Mouse (Mus musculus) gastrocnemius, postnatal 14 days (tissue): ENCODE data around the gene Pcdh9. TPM values are rescaled to one million over a fixed set of nuclear protein-coding genes. Genes with fewer than 3 reads are reported as not detected.
"Not testable (repeated sequence)": the region's sequence is repeated elsewhere in the genome, so short reads cannot be mapped to it uniquely, and the experiment has no call there.

ENCODE experiments used
- DNase-seq: peaks from one replicate; pipeline ENCODE4 v3.0.0; 2021; ENCODE audit warnings: mixed read lengths
- intact Hi-C: fragments of 180-260 bp; cut with DNase I; formaldehyde crosslinking; loops from one replicate; pipeline ENCODE4 v1.15.1; 2025; ENCODE audit warnings: low total_unique reads
- total RNA-seq, 2 experiments: library from RNA; stranded (reverse); gene quantifications; 2 replicates each; pipeline ENCODE4 v1.2.3; 2021

The Pcdh9 gene
- total RNA-seq, 2 experiments from 2014 or later: 0.84 to 2.1 TPM

DNA sequence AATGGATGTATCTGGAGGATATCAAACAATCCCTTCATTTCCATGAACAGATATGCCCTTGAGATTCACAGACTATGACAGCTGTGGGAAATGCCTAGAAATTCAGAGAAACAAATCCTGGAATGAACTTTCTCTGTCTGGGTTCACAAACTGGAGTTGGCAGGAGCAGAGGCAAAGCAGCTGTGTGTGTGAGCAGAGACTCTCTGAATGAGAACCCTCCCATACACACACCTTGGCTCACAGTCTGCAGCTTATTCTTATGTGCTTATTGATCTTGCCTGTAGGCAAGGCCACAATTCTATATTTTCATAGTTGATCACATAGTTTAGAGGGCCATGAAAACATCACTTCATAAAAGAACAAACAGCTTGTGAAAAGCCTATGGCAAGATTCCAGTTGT is 614.8 kb downstream of the Pcdh9 start:
- peak; percentile 4 for DNase-seq
- intact Hi-C loops: no loop called here

DNA sequence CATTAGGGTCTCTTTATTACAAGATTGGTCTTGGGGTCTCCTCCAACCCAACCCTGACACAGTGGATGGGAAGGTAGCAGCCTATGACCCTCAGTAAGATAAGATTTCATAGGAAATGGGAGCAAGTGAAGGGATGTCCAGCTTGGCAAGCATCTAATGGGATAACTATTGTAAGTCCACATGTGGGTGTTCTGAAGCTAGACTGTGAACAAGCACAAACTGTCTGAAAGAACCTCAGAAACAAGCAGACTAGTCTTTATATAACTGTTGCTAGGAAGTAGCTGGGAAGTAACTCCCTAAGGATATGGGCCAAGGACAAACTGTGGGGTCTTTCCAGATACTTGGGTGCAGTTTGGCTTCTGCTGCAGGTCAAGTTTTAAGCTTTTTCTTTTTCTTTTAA is 615.7 kb downstream of the Pcdh9 start:
- intact Hi-C loops: no loop called here
- no peak for DNase-seq

DNA sequence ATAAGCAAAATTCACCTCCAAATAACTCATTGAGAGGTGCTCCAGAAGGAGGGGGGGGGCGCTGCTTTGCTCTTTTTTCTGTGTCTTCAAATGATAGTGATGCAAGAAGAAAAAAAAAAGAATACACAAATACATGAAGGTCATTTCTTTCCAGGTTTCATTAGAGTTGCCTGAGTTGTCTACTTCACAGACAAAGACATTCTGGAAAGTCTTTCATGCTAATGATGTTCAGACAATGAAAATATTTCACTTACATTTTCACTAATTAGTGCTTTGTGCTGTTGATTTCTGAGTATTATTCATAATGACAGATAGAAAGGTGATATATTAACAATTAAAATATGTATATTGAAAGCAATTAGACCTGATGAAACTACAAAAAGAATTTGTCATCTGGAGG is 637.1 kb downstream of the Pcdh9 start:
- no peak for DNase-seq
- intact Hi-C loops: no loop called here

DNA sequence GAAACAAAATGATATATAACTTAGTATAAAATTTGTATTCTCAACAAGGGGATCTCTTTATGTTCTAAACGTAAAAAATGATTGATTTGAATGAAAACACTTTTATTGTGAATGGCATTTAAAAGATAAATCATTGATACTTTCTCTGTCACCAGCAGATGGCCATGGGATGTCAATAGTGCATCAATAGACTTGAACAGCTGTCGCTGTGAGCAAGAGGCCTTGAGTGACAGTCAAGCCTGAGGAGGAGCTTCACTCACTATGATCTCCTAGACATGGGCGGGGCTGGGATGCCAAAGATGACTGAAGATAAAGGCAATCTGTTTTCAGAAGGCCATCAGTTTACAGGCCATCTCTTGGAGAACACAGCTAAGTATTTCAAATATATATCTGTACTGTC is 650.2 kb downstream of the Pcdh9 start:
- DNase-seq: no peak
- intact Hi-C loops: no loop called here

DNA sequence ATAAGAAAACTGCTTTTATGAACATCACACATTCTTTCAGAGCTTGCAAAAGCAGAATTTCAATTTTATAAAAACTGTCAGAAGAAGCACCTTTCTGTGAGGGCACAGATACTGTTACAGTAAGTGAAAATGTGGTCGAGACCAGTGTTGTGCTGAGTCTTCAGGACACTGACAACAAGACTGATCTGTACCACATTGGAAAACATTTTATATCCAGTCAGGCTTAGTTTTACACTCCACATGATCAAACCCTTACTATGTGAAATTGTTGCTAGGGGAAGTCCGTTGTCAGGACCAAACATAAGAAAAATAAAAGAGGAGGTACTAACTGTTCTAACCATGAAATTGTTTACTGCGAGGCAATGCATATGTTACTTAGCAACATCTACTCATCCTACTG is 656.1 kb downstream of the Pcdh9 start:
- intact Hi-C loops: no loop called here
- DNase-seq: no peak

DNA sequence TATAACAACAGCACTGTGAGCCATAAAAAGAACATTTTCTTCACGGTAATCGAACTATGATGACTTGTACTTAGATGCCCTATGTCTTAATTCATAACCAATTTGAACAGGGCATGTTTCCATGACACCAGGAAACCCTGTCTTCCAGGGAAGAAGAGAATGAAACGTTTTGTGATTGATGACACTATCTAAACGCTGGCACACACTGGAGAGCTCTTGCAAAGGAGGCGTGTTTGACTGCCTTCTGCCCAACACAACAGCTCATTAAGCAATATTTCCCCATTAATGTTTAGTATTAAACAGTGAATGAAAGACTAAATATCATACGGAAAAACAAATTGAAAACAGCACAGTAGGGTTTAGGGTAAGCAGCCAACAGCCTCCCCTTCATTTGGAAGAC is 656.9 kb downstream of the Pcdh9 start:
- intact Hi-C loops: no loop called here
- no peak for DNase-seq

DNA sequence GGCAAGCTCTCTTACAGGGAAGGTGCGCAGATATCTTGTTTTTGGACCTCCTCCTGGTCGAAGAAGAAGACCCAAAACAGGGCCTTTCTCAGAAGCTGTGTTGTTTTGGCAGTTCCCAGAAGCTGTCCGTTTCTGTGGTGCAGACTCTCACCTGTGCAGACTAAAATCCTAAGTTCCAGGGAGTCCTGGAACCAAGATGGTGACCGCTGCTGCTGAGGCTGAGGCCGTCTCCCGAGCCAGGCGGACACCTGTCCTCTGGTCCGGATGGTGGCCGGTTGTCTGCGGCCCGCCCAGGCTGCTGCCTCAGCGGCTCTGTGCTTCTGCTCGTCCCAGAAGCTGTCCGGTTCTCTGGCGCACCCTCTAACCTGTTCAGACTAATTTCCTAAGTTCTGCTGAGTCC is 675.6 kb downstream of the Pcdh9 start:
- peak; percentile 53 for DNase-seq
- intact Hi-C loops: not testable (repeated sequence)

DNA sequence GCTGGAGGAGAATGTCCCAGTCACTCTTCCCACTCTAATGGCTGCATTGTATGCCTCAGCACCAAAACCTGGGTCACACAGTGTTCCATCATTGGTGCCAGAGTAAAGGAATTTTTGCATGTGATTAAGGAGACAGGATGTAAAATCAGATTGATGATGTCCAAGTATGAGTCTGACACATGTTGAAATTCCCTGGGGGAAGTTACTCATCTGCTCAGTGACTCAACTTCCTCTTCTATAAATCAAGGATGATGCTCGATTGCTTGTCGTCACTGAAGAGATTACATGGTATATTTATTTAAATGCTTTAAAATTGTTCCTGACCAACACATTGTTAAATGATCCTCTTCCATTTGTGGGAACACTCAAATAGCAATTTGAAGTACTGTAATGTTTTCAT is 690.7 kb downstream of the Pcdh9 start:
- intact Hi-C loops: no loop called here
- no peak for DNase-seq

DNA sequence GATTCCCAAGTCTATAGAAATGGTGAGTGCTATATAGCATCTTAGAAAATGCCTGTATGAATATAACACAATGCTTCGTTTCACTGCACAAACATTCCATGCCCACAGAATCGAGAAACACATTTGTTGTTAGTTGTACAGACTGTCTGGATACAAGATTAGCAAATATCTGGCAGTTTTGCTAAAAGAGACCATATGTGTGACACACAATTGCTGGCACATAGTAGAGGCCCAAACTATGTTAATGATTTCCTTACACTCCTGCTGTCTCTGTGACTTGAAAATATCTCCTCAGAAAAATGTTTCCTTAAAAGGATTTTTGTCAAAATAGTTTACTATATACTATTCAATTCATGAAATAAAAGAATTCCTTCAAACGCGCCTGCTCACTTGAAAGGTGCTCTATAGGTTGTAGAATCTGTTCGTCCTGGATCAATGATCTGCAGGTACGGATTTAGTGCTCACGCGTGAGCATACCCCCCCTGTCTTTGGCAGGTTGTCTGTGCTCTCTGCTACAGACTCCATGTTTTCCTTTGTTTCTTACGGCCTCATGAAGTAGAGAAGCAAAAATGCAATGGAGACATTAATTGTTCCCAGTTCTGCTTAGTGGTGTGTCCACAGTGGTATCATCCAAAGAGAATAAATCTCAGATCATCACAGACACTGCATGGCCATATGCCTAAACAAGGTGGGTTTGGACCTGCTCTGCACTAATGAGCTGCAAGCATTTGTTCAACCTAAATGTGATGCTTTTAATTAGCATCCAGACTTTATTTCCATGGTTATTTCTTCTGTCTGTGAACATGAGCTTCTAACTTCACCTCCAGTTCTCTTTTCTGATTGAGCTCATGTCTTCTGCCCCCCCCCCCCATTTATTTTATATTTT is 707.6 kb downstream of the Pcdh9 start:
- intact Hi-C loops: no loop called here
- DNase-seq: no peak

DNA sequence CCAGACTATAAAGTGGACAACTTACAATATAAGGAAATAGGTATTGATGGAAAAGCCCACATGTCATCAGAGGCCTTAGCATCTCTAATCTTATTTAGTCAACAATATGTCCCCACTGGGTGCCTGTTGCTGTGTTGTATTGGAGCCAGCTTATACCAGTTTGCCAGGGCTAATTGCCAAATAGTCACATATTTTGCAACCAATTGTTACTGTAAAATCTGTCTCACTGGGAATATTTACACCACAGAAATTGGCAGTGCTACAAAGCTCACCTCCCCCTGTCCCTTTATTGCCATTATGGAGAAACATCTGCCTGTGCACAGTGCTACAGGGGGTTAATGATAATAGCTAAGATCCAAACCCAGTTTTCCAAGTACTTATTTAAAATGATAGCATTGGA is 721.3 kb downstream of the Pcdh9 start:
- intact Hi-C loops: no loop called here
- no peak for DNase-seq

DNA sequence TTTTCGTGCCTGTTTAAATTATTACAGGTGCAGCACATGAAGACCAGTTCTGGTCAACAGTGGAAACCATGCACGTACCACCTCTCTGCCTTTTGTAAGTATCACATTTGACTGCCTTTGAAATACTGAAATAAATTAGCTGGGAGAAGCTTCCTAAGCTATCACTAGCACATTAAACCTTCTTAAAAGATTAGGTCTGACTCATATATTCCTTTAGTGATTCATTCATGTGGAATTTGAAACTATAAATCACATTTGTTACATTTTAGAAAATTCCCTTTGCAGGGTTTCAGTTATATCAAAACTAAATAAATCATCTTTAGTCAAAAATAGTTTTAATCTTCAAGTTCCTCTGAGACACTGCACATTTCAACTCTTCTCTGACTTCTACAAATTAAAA is 722.1 kb downstream of the Pcdh9 start:
- intact Hi-C loops: no loop called here
- no peak for DNase-seq

DNA sequence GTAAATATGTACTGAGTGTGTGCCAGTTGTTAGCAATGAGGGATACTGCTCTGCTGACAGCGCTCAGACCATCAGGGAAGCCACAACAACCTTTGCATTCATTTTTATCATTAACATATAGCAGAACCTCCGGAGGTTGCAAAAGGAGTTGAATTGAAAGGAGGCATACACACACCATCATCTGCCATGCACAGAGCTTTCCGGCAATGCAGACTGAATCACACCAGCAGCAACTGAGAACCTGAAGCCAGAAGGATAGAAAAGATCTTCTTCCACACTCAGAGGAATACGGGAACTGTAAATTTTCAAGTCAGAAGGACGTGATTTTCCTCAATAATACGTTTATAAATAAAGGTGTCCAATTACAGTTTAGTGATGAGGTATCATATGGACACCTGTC is 747.1 kb downstream of the Pcdh9 start:
- DNase-seq: no peak
- intact Hi-C loops: no loop called here

DNA sequence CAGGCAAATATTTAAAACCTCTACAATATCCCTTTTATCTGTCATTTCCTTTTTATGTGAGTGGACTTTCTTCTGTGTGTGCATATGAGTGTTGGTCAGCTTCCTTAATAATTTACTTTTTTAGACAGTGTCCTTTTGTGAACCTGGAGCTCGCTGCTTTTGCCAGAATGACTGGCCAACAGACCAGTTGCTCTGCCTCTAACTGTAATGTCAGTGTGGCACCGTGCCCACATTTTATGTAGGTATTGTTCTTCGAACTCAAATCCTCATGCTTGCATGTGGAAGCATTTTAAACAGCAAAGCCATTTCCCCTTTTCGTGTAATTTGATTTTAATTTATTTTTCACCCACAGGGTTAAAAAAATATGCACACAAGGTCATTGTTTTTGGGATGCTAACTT is 748.4 kb downstream of the Pcdh9 start:
- intact Hi-C loops: no loop called here
- DNase-seq: no peak

DNA sequence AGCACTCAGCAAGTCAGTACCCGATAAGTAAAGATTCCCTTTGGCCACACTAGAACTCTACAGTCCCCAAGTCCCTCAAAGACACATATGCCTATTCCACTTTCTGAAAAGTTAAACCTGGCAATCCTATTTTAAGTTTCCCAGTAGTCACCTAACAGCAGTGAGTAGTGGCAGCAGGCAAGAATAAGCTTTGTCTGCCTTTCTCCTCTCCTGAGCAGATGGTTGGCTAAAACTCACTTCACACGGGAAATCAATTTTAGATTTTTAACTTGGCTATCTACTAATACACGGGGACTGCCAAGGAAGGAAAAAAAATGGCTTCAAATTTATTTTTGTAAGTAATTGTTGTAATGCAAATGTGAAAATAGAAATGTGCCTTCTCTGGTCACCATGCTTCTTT is 763.5 kb downstream of the Pcdh9 start:
- DNase-seq: no peak
- intact Hi-C loops: no loop called here

DNA sequence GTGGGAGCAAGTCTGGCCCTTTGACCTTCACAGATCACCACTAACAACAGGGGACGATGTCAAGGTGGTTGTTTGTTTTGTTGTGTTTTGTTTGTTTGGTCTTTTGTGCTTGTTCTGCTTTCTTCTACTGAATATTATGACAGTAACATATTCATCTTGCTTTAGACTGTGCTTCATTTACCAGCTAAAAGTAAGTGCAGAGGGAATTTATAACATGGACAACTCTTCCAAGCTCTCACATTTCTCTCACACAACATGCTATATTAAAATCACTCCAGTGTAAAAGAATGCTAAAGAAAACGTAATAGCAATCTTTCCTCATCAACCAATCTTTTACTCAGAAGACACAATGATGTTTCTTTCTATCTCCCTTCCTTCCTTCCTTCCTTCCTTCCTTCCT is 787.7 kb downstream of the Pcdh9 start:
- intact Hi-C loops: no loop called here
- no peak for DNase-seq

DNA sequence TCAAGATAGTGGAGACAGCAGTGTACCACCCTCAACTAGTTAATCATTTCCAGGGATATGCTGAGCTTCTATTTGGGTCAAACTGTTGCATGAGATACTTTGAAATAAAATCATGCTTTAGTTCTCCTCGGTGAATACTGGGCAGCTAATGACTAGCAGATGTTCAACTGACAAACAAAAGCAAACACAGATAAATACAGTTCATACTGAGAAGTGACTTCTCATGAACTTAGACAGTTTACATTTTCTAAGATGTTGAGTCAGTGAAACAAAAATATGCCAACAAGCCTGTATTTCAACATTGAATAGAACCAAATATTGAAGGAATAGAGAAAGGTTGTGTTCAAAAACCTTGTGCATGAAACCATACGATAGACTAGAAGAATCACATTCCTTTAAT is 795.4 kb downstream of the Pcdh9 start:
- intact Hi-C loops: no loop called here
- no peak for DNase-seq

DNA sequence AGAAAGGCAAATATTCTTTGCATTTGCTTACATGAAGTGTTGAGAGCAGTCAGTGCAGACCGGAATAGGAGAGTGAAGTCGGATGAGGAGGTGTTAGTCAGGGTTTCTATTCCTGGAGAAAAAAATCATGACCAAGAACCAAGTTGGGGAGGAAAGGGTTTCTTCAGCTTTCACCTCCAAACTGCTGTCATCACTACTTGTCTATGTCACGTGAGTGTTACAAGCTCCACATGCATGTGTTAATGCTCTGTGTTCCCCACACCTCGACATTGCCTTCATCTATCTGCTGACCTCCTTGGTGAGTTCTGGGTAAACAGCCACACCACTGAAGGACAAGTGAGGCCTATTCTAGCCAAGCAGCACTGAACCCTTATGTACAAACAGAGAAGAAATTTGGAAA is 797.7 kb downstream of the Pcdh9 start:
- no peak for DNase-seq
- intact Hi-C loops: no loop called here

DNA sequence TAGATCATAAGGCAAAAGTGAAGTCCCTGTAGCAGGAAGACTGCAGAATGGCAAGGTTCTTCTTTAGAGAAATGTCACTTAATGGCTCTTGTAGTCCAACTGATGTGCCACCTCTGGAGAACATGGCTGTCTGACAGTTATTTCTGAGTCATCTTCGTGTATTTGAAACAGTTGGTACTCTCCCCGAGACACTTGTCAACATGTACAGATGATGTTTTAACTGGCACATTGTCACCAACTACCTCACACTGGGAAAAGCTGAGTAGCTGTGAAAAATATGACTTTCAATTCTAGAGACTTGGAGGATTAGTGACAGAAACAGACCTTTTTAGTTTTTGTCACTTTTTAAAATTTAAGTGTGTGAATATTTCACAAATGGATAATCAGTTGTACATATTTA is 804.8 kb downstream of the Pcdh9 start:
- no peak for DNase-seq
- intact Hi-C loops: no loop called here

DNA sequence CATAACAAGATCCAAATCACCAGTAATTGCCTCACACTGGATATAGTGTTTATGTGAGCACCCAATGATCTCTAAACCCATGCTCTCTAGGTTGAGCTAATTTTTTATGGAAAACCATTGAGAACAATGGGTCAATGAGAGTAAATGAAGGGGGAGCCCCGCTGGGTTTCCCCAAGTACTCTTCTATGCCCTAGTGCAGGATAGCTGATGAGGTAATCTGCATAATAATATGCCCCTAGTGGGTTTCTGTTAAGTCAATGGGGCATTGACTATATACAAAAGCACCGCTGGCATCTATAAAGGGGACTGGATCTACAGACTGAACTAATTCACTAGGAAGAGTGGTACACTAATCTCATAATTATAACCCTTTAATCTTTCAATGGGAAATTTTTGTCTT is 807.3 kb downstream of the Pcdh9 start:
- intact Hi-C loops: no loop called here

DNA sequence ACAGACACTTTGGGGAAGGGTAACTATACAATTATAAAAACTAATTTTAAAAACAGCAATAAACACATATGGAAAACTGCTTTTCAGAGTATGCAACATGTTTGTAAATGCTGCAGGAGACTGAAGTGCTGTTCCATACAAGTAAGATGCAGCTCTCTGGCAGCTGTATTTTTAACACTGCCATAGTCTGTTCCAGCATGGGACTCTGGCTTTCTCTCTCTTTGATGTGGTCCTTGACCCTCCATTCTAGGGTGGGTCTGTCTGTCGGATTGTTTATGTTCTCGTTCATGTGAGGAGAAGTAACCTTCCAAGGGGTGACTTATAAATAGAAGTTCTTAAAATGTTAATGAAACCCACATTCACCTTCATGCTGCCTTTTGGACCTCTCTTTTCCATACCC is 809.6 kb downstream of the Pcdh9 start:
- intact Hi-C loops: no loop called here
- no peak for DNase-seq

More for the DNA sequence above, 807.3 kb downstream of the Pcdh9 start:
- DNase-seq: no peak

DNA sequence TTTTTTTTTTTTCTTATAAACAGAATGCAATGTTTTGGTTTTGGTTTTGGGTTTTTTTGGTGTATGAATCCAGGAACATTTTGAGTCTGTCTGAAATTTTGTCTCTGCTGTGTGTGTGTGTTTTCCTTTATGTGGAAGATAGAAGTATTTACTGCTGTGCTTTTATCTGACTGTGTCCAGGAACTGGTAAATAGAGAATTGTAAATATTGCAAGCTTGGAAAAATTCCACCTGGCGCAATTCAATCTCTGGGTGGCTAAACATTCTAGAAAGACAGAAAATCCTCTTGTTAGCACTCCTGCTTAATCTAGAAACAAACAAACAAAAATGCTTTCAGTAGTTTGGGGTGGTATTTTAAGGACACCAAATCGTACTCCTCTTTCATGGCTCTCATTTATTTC is 814.7 kb downstream of the Pcdh9 start:
- intact Hi-C loops: no loop called here
- no peak for DNase-seq

DNA sequence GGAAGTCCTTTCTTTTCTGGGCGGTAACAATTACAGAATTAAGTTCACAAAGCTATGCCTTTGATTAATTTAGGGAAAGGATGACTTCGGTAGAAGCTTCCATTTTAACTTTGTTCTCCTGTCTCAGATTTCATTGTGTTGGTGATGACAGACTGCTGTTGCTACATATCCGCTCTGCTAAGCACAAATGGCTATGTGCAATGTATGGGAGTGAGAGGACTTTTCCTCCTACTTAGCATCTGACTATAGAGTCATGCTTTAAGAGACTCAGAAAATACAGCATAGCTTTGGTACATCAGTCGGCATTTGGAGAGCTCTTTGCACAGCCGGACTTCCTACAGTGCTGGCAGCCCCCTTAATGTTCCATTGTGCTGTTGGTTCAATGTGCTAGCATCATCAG is 818.1 kb downstream of the Pcdh9 start:
- no peak for DNase-seq
- intact Hi-C loops: no loop called here
